Comparison of ENCODE assay signal across 14 mouse cellular contexts in the genomic region with DNA sequence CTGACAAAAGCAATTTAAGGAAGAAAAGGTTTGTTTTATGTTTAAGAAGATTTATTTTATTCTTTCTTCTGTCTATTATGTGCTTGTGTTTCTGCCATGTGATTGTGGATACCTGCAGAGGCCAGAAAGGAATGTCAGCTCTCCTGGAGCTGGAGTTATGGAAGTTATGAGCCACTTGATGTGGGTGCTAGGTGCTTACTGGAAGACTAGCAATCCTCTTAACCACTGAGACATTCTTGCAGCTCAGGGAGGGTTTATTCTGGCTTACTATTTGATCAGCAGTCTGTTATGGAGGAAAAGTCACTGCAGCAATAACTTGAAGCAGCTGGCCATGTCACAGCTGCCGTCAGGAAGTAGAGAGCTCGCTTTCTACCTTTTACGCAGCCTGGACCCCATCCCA.
"Had no signal": no experiment of that assay in that cellular context is flagged by ENCODE, and none has a peak within 500 bp of the region (broad histone marks: within the 10 kb centered on the region; RNA-seq: fewer than 3 reads in every experiment).

No protein-coding gene starts in this region.

- H3K4me1 ChIP-seq: limb, embryonic 15.5 days; midbrain, embryonic 13.5 days; midbrain, embryonic 15.5 days; neural tube, embryonic 12.5 days had no signal

- H3K4me3 ChIP-seq: limb, embryonic 15.5 days; liver, embryonic 12.5 days; megakaryocyte, embryonic 14.5 days; midbrain, embryonic 13.5 days; midbrain, embryonic 15.5 days; neural tube, embryonic 12.5 days had no signal

- ATAC-seq: liver, embryonic 12.5 days; midbrain, embryonic 13.5 days; midbrain, embryonic 15.5 days had no signal

- H3K27me3 ChIP-seq: limb, embryonic 15.5 days; liver, embryonic 12.5 days; megakaryocyte, embryonic 14.5 days; midbrain, embryonic 13.5 days; midbrain, embryonic 15.5 days; neural tube, embryonic 12.5 days had no signal

- H3K27ac ChIP-seq: limb, embryonic 15.5 days; liver, embryonic 12.5 days; liver, embryonic 14.5 days; midbrain, embryonic 13.5 days; midbrain, embryonic 15.5 days; neural tube, embryonic 12.5 days had no signal

- H3K4me2 ChIP-seq: limb, embryonic 15.5 days; liver, embryonic 12.5 days; lung, embryonic 14.5 days; midbrain, embryonic 11.5 days; midbrain, embryonic 13.5 days; midbrain, embryonic 15.5 days; neural tube, embryonic 12.5 days had no signal

- H3K9ac ChIP-seq: limb, embryonic 15.5 days; liver, embryonic 12.5 days; liver, embryonic 14.5 days; lung, embryonic 14.5 days; midbrain, embryonic 13.5 days; midbrain, embryonic 15.5 days; neural tube, embryonic 12.5 days had no signal

- DNase-seq: lung, embryonic 14.5 days; right cerebral cortex, postnatal 14 days; spleen, adult 18-20 months; thymus, adult 18-20 months; thymus, postnatal 14 days; thymus, postnatal 36 days had no signal

- H3K9me3 ChIP-seq: limb, embryonic 15.5 days; liver, embryonic 12.5 days; megakaryocyte, embryonic 14.5 days; midbrain, embryonic 13.5 days; midbrain, embryonic 15.5 days; neural tube, embryonic 12.5 days had no signal

- H3K36me3 ChIP-seq: midbrain, embryonic 13.5 days; midbrain, embryonic 15.5 days; neural tube, embryonic 12.5 days had no signal
